Comparison of ENCODE assay signal across 14 mouse cellular contexts in genomic region chr14:16639153-16639943, GRCm38 (mm10).
DNase-seq lines count a peak whose midpoint lies in the region; TF ChIP-seq lines count a peak whose summit lies in the region.
"Had no signal": no experiment of that assay in that cellular context is flagged by ENCODE, and none has a peak within 500 bp of the region (broad histone marks: within the 10 kb centered on the region; RNA-seq: fewer than 3 reads in every experiment).

No protein-coding gene starts in this region.

- peak overlapping the region; percentile 17; the same call in 1 of the 2 replicates for H3K4me3 ChIP-seq in layer of hippocampus, adult 2 months
- H3K4me3 ChIP-seq: liver, embryonic 15.5 days; neural tube, embryonic 15.5 days had no signal

- TF ChIP-seq CTCF in layer of hippocampus, adult 2 months (conservative IDR thresholded peaks at IDR 0.05) = peak; percentile 63

- intact Hi-C loops in gastrocnemius, postnatal 36 days (cut with DNase I) = no loop called here
- intact Hi-C loops in gastrocnemius, postnatal 14 days (cut with DNase I; ENCODE audit: low total_unique reads) = no loop called here

- H3K27ac ChIP-seq in layer of hippocampus, adult 2 months = no peak overlapping the region
- H3K27ac ChIP-seq: kidney, postnatal 0 days; liver, embryonic 15.5 days; neural tube, embryonic 15.5 days had no signal

- DNase-seq in gastrocnemius, adult 18-20 months (ENCODE audit: low spot score) = peak; percentile 42
- DNase-seq in gastrocnemius, postnatal 36 days = no peak
- DNase-seq in layer of hippocampus, adult 2 months (ENCODE audit: low spot score in 2 of 2) = peak in 1 of 2 experiments; percentile 10
- DNase-seq in layer of hippocampus, adult 9-10 months (ENCODE audit: low spot score) = no peak
- DNase-seq in cerebellum, adult 18-20 months = peak; percentile 39 to 42
- DNase-seq in gastrocnemius, postnatal 14 days = peak; percentile 14
- DNase-seq in urinary bladder, postnatal 10 days (ENCODE audit: low spot score) = no peak
- no peak for DNase-seq in adipocyte (ENCODE audit: low spot score)
- DNase-seq: heart, postnatal 36 days; lung, postnatal 14 days; thymus, postnatal 4 days had no signal

Comparison
In these comparisons a context has a peak if more than half of its experiments do, and no peak if none do; other contexts are left out.
1. DNase-seq: peak in gastrocnemius, adult 18-20 months (single experiment), cerebellum, adult 18-20 months (2 of 2) and gastrocnemius, postnatal 14 days (single experiment); none in gastrocnemius, postnatal 36 days (0 of 2), layer of hippocampus, adult 9-10 months (single experiment), urinary bladder, postnatal 10 days (single experiment) and adipocyte (single experiment).